Mouse (Mus musculus): ENCODE results near the gene Lst1. TPM values are rescaled to one million over a fixed set of nuclear protein-coding genes. Genes with fewer than 3 reads are reported as not detected.

The Lst1 gene
- polyA plus RNA-seq, 1 experiment from 2014 or later, result 8.9 TPM

DNA sequence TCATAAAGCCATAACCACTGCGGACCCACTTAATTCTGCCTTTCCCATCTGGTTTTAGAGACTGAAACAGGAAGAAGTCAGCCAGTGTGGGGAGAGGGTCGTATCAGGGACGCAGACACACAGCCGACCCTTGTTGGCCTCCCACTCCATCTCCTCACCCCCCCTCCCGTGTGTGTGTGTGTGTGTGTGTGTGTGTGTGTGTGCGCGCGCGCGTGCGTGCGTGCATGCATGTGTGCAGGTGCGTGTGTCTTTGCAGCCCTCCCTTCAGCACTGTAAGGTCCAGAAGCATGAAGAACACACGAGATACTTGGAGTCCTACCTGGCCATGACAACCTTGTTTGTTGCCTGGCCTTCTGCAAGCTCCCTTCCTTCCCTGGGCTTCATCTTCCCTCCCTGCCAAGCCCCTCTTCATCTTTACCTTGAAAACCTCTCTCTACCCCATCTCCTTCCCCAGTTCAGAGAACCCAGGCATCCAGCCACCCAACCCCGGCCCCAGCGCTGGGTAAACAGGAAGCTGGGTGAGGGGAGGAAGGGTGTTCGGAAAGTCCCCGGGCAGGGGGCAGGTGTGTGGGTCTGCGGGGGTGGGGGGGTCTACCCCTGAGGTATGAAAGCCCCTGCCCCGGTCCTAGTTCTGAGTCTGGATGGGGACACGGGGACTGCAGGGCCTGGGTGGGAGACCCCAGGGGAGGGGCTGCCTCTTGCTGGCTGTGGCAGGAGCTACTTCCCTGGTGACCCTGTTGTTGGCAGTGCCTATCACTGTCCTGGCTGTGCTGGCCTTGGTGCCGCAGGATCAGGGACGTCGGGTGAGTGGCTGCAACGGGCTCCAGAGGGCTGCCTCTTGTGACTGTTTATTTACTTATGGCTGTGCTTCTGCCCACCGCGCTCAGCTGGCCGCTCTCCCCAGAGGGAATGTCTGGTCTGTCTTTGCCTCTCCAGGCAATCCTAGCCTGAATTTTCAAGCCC, 5.9 kb upstream of the Lst1 start, which contains the start of gene Ltb:
Gene Ltb (plus strand): TSS at position 559 of the 963 bp plus-strand sequence.
- H3K27me3 ChIP-seq, result peaks cover 50% of the 10 kb centered on the region
- H3K36me3 ChIP-seq, result no peaks in the 10 kb centered on the region
- H3K4me1 ChIP-seq (replicated peaks), result peaks cover 18% of the 10 kb centered on the region
- H3K9me3 ChIP-seq, result no peaks in the 10 kb centered on the region
- H3K27ac ChIP-seq, result no peak within 1 kb of the TSS
- peak within 1 kb of the TSS; percentile 65 for H3K4me2 ChIP-seq
- WGBS, result 72% methylated on average over 28 of the region's 28 CpGs
- ATAC-seq (ENCODE audit: low FRiP score), result no peak
- H3K4me3 ChIP-seq, result peak within 1 kb of the TSS; percentile 40; the same call in 1 of the 2 replicates
- H3K9ac ChIP-seq, result no peak within 1 kb of the TSS; the same call in 1 of the 2 replicates

DNA sequence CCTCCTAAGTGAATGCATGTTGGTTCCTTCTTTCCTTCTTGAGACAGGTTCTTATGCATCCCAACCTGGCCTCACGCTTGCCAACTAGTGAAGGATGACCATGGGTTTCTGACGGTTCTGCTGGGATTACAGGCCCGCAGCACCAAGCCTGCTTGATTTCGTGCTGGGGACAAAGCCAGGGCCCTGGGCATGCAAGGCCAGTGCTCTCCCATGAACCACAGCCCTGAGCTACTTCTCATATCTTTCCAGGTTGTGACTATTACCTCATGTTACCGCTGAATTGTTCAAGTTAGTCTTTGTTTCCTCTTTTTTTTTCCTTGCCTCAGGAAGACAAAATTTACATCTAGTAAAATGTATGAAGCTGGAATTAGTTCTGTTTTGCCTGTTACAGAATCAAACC, 4.7 kb upstream of the Lst1 start:
- Histone ChIP-seq H3K9ac (no peak overlapping the region), H3K27ac (no peak overlapping the region), H3K4me2 (no peak overlapping the region), H3K4me3 (no peak overlapping the region), H3K4me1 (replicated peaks) (peaks cover 18% of the 10 kb centered on the region), H3K36me3 (no peaks in the 10 kb centered on the region), H3K27me3 (peaks cover 41% of the 10 kb centered on the region), H3K9me3 (no peaks in the 10 kb centered on the region)
- ATAC-seq (ENCODE audit: low FRiP score), result no peak
- 84% methylated on average over 5 of the region's 5 CpGs for WGBS

DNA sequence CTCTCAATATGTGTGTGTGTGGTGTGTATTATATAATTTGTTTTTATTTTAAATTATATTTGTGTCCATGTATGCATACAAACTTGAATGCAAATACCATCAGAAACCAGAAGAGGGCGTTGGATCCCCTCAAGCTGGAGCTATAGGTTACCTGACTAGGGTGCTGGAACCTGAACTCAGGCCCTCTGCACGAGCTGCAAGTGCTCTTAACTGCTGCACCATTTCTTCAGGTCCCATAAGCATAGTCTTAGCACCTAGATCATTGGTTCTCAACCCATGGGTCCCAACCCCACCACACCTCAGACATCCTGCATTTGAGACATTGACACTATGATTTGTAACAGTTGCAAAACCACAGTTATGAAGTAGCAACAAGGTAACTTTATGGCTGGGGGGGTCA, 3.5 kb upstream of the Lst1 start:
- Histone ChIP-seq H3K36me3 (no peaks in the 10 kb centered on the region), H3K9me3 (no peaks in the 10 kb centered on the region), H3K4me2 (no peak overlapping the region), H3K27me3 (peaks cover 33% of the 10 kb centered on the region), H3K27ac (no peak overlapping the region), H3K9ac (no peak overlapping the region), H3K4me1 (replicated peaks) (peaks cover 18% of the 10 kb centered on the region), H3K4me3 (no peak overlapping the region)
- ATAC-seq (ENCODE audit: low FRiP score), result no peak
- WGBS, result 52% methylated on average over 2 of the region's 2 CpGs

DNA sequence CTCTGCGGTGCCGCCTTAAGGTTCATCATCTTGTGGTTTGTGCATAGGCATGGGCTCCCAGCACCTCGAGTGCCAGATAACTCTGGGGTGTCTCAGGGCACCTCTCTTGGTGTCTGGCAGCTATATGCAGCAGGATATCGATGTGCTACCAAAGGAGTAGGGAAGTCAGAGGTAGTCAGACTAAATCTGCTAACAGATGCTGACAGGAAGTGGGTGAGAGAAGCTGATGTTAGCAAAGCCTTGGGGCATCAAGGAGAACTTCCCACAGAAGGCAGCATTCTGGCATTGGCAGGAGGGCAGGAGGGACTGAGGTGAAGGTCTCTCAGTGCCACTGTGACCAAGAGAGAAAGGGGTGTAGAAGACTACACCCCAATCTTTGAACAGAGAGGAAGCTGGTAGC, 1.9 kb upstream of the Lst1 start:
- H3K36me3 ChIP-seq, result no peaks in the 10 kb centered on the region
- no peaks in the 10 kb centered on the region for H3K9me3 ChIP-seq
- peaks cover 15% of the 10 kb centered on the region for H3K4me1 ChIP-seq (replicated peaks)
- WGBS, result 77% methylated on average over 4 of the region's 4 CpGs
- H3K4me3 ChIP-seq, result no peak overlapping the region
- no peak for ATAC-seq (ENCODE audit: low FRiP score)
- H3K4me2 ChIP-seq, result no peak overlapping the region
- no peak overlapping the region for H3K27ac ChIP-seq
- H3K9ac ChIP-seq, result no peak overlapping the region
- peaks cover 17% of the 10 kb centered on the region for H3K27me3 ChIP-seq

GRCm38 (mm10) chr17:35189186-35189585, 947 bp upstream of the Lst1 start:
- Histone ChIP-seq H3K36me3 (no peaks in the 10 kb centered on the region), H3K27ac (no peak overlapping the region), H3K27me3 (peaks cover 7% of the 10 kb centered on the region), H3K9me3 (no peaks in the 10 kb centered on the region), H3K4me3 (no peak overlapping the region), H3K9ac (no peak overlapping the region), H3K4me2 (no peak overlapping the region), H3K4me1 (replicated peaks) (peaks cover 8% of the 10 kb centered on the region; the same call in 1 of the 2 replicates)
- ATAC-seq (ENCODE audit: low FRiP score), result no peak
- WGBS, result 57% methylated on average over 1 of the region's 1 CpGs

- Histone ChIP-seq H3K36me3 (no peaks in the 10 kb centered on the region), H3K27me3 (no peaks in the 10 kb centered on the region), H3K4me1 (replicated peaks) (peaks cover 8% of the 10 kb centered on the region; the same call in 1 of the 2 replicates), H3K4me3 (no peak overlapping the region), H3K27ac (no peak overlapping the region), H3K9me3 (no peaks in the 10 kb centered on the region), H3K9ac (no peak overlapping the region), H3K4me2 (no peak overlapping the region)
- WGBS, result 74% methylated on average over 4 of the region's 4 CpGs
- no peak for ATAC-seq (ENCODE audit: low FRiP score)
These were observed 894 bp downstream of the Lst1 start for GRCm38 (mm10) chr17:35187345-35187744.

- ATAC-seq (ENCODE audit: low FRiP score), result no peak
- 1% methylated on average over 4 of the region's 4 CpGs for WGBS
- Histone ChIP-seq H3K36me3 (no peaks in the 10 kb centered on the region), H3K4me1 (replicated peaks) (peaks cover 8% of the 10 kb centered on the region; the same call in 1 of the 2 replicates), H3K9me3 (no peaks in the 10 kb centered on the region), H3K27me3 (no peaks in the 10 kb centered on the region), H3K27ac (peak overlapping the region; percentile 70; the same call in 1 of the 2 replicates), H3K4me2 (peak overlapping the region; percentile 49), H3K9ac (no peak overlapping the region), H3K4me3 (peak overlapping the region; percentile 26; the same call in 1 of the 2 replicates)
These were observed 1.6 kb downstream of the Lst1 start for GRCm38 (mm10) chr17:35186681-35187080.

DNA sequence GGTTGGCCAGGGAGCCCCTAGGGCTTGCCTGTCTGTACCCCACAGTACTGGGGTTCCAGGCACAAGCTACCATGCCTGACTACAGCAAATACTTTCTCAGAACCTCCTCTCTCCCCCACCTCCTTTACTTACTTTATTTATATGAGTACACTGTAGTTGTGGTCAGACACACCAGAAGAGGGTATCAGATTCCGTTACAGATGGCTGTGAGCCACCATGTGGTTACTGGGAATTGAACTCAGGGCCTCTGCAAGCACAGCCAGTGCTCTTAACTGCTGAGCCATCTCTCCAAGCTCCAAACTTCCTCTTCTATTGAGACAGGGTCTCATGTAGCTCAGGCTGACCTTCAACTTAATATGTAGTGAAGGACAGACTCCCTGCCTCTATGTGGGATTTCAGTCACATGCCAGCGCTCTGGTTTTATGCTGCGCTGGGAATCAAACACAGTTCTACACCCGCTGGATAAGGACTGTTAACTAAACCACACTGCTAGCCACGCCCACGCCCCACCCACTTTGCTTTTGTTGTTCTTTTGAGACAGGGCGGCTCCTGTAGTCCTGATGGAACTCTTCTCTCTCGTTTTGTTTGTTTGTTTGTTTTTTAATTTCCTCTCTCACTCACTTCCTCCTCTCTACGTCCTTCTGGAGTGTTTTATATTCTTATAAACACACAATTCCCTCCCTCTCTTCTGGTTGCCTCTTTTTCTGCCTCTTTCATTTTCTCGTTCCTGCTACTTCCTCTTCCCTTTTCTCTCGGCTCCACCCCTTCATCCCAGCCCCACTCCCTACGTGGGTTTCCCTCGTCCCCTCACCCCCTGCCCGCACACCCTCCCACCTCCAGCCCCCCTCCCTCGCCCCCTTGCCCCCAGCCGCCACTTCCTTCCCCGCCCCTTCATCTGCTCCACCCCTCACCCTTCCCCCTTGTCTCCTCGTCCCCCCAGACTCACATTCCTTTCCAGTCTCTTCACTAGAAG, 2.3 kb downstream of the Lst1 start:
- H3K4me1 ChIP-seq (replicated peaks), result peaks cover 8% of the 10 kb centered on the region; the same call in 1 of the 2 replicates
- ATAC-seq (ENCODE audit: low FRiP score), result 0 out of 2 replicates have a peak, but pooled peaks have one; percentile 46
- H3K27ac ChIP-seq, result peak overlapping the region; percentile 70; the same call in 1 of the 2 replicates
- peak overlapping the region; percentile 49 for H3K4me2 ChIP-seq
- peak overlapping the region; percentile 46; the same call in 1 of the 2 replicates for H3K9ac ChIP-seq
- no peaks in the 10 kb centered on the region for H3K27me3 ChIP-seq
- H3K4me3 ChIP-seq, result peak overlapping the region; percentile 26
- H3K36me3 ChIP-seq, result no peaks in the 10 kb centered on the region
- 2% methylated on average over 17 of the region's 18 CpGs for WGBS
- no peaks in the 10 kb centered on the region for H3K9me3 ChIP-seq

DNA sequence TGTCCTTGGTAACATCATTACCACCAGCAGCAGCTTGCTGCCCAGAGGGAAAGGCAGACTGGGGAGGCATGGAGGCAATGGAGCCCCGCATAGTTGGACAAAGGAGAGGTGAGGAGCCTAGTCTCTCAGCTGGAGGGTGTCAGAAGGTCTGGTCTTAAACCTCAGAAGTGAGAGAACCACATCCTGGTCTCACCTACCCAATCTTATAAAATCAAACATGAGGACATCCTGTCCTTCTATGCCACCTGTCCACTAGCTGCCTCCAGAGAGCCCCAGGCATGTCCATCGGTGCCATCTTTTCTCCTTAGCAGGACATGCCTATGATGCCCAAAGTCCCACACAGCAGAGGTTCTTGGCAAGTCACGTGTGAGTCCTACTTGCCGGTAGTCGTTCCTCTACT, 8.1 kb downstream of the Lst1 start:
- ATAC-seq (ENCODE audit: low FRiP score), result no peak
- Histone ChIP-seq H3K4me2 (no peak overlapping the region), H3K9ac (no peak overlapping the region), H3K4me1 (replicated peaks) (no peaks in the 10 kb centered on the region), H3K4me3 (no peak overlapping the region), H3K27ac (no peak overlapping the region), H3K27me3 (no peaks in the 10 kb centered on the region), H3K9me3 (no peaks in the 10 kb centered on the region), H3K36me3 (no peaks in the 10 kb centered on the region)
- 93% methylated on average over 5 of the region's 5 CpGs for WGBS

GRCm38 (mm10) chr17:35178528-35178927, 9.7 kb downstream of the Lst1 start:
- no peak for ATAC-seq (ENCODE audit: low FRiP score)
- no peaks in the 10 kb centered on the region for H3K9me3 ChIP-seq

DNA sequence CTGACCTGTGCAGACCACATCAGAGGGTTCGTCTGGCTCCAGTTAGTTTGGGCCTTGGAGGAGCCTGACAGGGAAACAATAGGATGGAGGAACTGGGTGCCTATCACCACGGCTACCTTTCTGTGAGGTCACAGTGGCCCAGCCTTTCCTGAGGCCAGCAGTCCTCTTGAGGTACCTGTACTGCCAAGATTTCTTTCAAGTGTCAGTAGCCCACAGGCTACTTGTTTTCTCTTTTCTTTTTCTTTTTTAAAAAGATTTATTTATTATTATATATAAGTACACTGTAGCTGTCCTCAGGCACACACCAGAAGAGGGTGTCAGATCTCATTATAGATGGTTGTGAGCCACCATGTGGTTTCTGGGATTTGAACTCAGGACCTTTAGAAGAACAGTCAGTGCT, 12.3 kb downstream of the Lst1 start, which contains the start of gene Aif1:
Gene Aif1 (minus strand): TSS at position 101 of the 400 bp plus-strand sequence.
- Histone ChIP-seq H3K36me3 (no peaks in the 10 kb centered on the region), H3K9me3 (no peaks in the 10 kb centered on the region), H3K4me1 (replicated peaks) (no peaks in the 10 kb centered on the region), H3K9ac (no peak within 1 kb of the TSS), H3K27ac (no peak within 1 kb of the TSS), H3K27me3 (no peaks in the 10 kb centered on the region), H3K4me2 (no peak within 1 kb of the TSS), H3K4me3 (no peak within 1 kb of the TSS)
- no peak for ATAC-seq (ENCODE audit: low FRiP score)
- 38% methylated on average over 2 of the region's 2 CpGs for WGBS

More at GRCm38 (mm10) chr17:35178528-35178927, 9.7 kb downstream of the Lst1 start:
- H3K9ac ChIP-seq, result no peak overlapping the region
- no peak overlapping the region for H3K4me2 ChIP-seq
- H3K4me3 ChIP-seq, result no peak overlapping the region
- no peaks in the 10 kb centered on the region for H3K27me3 ChIP-seq
- no peak overlapping the region for H3K27ac ChIP-seq
- 14% methylated on average over 5 of the region's 5 CpGs for WGBS
- no peaks in the 10 kb centered on the region for H3K36me3 ChIP-seq
- H3K4me1 ChIP-seq (replicated peaks), result no peaks in the 10 kb centered on the region

GRCm38 (mm10) chr17:35175382-35175781, 12.9 kb downstream of the Lst1 start:
- Histone ChIP-seq H3K4me1 (replicated peaks) (no peaks in the 10 kb centered on the region), H3K36me3 (no peaks in the 10 kb centered on the region), H3K27me3 (no peaks in the 10 kb centered on the region), H3K9me3 (no peaks in the 10 kb centered on the region), H3K4me3 (no peak overlapping the region), H3K4me2 (no peak overlapping the region), H3K9ac (no peak overlapping the region), H3K27ac (no peak overlapping the region)
- WGBS, result 77% methylated on average over 6 of the region's 6 CpGs
- no peak for ATAC-seq (ENCODE audit: low FRiP score)
